Mouse (Mus musculus) hindbrain, embryonic 16.5 days (tissue): ENCODE data around the gene Xkr8. TPM values are rescaled to one million over a fixed set of nuclear protein-coding genes. Genes with fewer than 3 reads are reported as not detected.
A peak's percentile ranks its signal among the peaks of the same experiment; 100 is the strongest.
"Not testable (repeated sequence)": the region's sequence is repeated elsewhere in the genome, so short reads cannot be mapped to it uniquely, and the experiment has no call there.

Experiments
- ATAC-seq: fragments of 200-750 bp; cut with Nextera tagmentation; 2 replicates; pipeline ENCODE4 v1.8.0; 2017; ENCODE audit warnings: moderate TSS enrichment, moderate library complexity
- H3K27ac ChIP-seq: fragments of 300-500 bp; sonication (generic); 2 replicates; pipeline ENCODE4 v1.5.1; 2014; ENCODE audit warnings: low read depth, mild to moderate bottlenecking, control low read depth, low read length, moderate library complexity
- H3K27me3 ChIP-seq: fragments of 300-500 bp; sonication (generic); replicated peaks from 2 replicates; pipeline ENCODE4 v1.6.1; 2014; ENCODE audit warnings: low read length; ENCODE audit not compliant: control insufficient read depth, insufficient read depth
- H3K36me3 ChIP-seq: fragments of 300-500 bp; sonication (generic); 2 replicates; pipeline ENCODE4 v1.6.1; 2014; ENCODE audit warnings: mild to moderate bottlenecking, low read length, moderate library complexity, mixed read lengths; ENCODE audit not compliant: control insufficient read depth, insufficient read depth
- H3K4me1 ChIP-seq: fragments of 300-500 bp; sonication (generic); 2 replicates; pipeline ENCODE4 v1.6.1; 2014; ENCODE audit warnings: low read depth, low read length; ENCODE audit not compliant: control insufficient read depth, insufficient read depth
- H3K4me2 ChIP-seq: fragments of 300-500 bp; sonication (generic); 2 replicates; pipeline ENCODE4 v1.6.1; 2014; ENCODE audit warnings: mild to moderate bottlenecking, low read length, control low read depth, moderate library complexity
- H3K4me3 ChIP-seq: fragments of 300-500 bp; sonication (generic); 2 replicates; pipeline ENCODE4 v1.5.1; 2014; ENCODE audit warnings: mild to moderate bottlenecking, low read length, control low read depth, moderate library complexity
- H3K9ac ChIP-seq: fragments of 300-500 bp; sonication (generic); 2 replicates; pipeline ENCODE4 v1.6.1; 2014; ENCODE audit warnings: low read depth, mild to moderate bottlenecking, control low read depth, low read length, moderate library complexity
- H3K9me3 ChIP-seq: fragments of 300-500 bp; sonication (generic); 2 replicates; pipeline ENCODE4 v1.6.1; 2014; ENCODE audit warnings: mild to moderate bottlenecking, low read length, moderate library complexity; ENCODE audit not compliant: control insufficient read depth
- WGBS: fragments of 180-500 bp; shearing (Covaris S2); extraction: QIAGEN DNeasy Blood & Tissue Kit; methylation state at CpG from one replicate; pipeline ENCODE4 v1.1.7; 2014; 5-methylcytosine and 5-hydroxymethylcytosine counted together
- polyA plus RNA-seq: library from polyadenylated mRNA; unstranded; fragments of >200 nt; fragmentation: Nextera tagmentation; extraction: Ambion mirVana; gene quantifications from 2 replicates; pipeline ENCODE4 v1.2.1, GENCODE M21; 2015

The Xkr8 gene
- 6.2 and 6.4 TPM in 2 replicates for polyA plus RNA-seq

GRCm38 (mm10) chr4:132732148-132732684 is at the start of gene Xkr8:
Gene Xkr8, minus strand, starts transcription at chr4:132732546.
- Histone ChIP-seq H3K36me3 (peaks cover 6% of the 10 kb centered on the region), H3K27me3 (no peaks in the 10 kb centered on the region), H3K4me2 (peak within 1 kb of the TSS; percentile 89), H3K4me3 (peak within 1 kb of the TSS; percentile 68), H3K27ac (peak within 1 kb of the TSS; percentile 66; the same call in 1 of the 2 replicates), H3K9ac (peak within 1 kb of the TSS; percentile 76), H3K9me3 (no peaks in the 10 kb centered on the region), H3K4me1 (peaks cover 7% of the 10 kb centered on the region)
- ATAC-seq, result peak; percentile 98
- WGBS, result 3% methylated on average over 33 of the region's 34 CpGs

- H3K4me2 ChIP-seq, result no peak overlapping the region
- no peaks in the 10 kb centered on the region for H3K4me1 ChIP-seq
- no peak overlapping the region for H3K27ac ChIP-seq
- WGBS, result 94% methylated on average over 4 of the region's 4 CpGs
- no peak overlapping the region for H3K9ac ChIP-seq
- H3K27me3 ChIP-seq, result no peaks in the 10 kb centered on the region
- peaks cover 25% of the 10 kb centered on the region for H3K36me3 ChIP-seq
- no peak overlapping the region for H3K4me3 ChIP-seq
- no peak for ATAC-seq
- no peaks in the 10 kb centered on the region for H3K9me3 ChIP-seq
These were observed 47.9 kb upstream of the Xkr8 start for GRCm38 (mm10) chr4:132780288-132780687.

- no peaks in the 10 kb centered on the region for H3K27me3 ChIP-seq
- H3K27ac ChIP-seq, result no peak overlapping the region
- H3K4me1 ChIP-seq, result no peaks in the 10 kb centered on the region
- ATAC-seq, result no peak
- H3K9ac ChIP-seq, result no peak overlapping the region
- no peaks in the 10 kb centered on the region for H3K9me3 ChIP-seq
- H3K36me3 ChIP-seq, result peaks cover 31% of the 10 kb centered on the region
- 88% methylated on average over 6 of the region's 6 CpGs for WGBS
- H3K4me2 ChIP-seq, result no peak overlapping the region
- H3K4me3 ChIP-seq, result no peak overlapping the region
These were observed 46.3 kb upstream of the Xkr8 start for GRCm38 (mm10) chr4:132778562-132779201.

- 92% methylated on average over 5 of the region's 5 CpGs for WGBS
- H3K9me3 ChIP-seq, result no peaks in the 10 kb centered on the region
These were observed 44.4 kb upstream of the Xkr8 start for GRCm38 (mm10) chr4:132776764-132777163.

GRCm38 (mm10) chr4:132774905-132775304 is 42.6 kb upstream of the Xkr8 start:
- Histone ChIP-seq H3K4me1 (no peaks in the 10 kb centered on the region), H3K36me3 (peaks cover 39% of the 10 kb centered on the region), H3K4me2 (no peak overlapping the region), H3K9ac (no peak overlapping the region), H3K27me3 (no peaks in the 10 kb centered on the region), H3K4me3 (no peak overlapping the region), H3K9me3 (no peaks in the 10 kb centered on the region), H3K27ac (no peak overlapping the region)
- WGBS, result 91% methylated on average over 3 of the region's 3 CpGs
- ATAC-seq, result no peak

More at GRCm38 (mm10) chr4:132776764-132777163, 44.4 kb upstream of the Xkr8 start:
- Histone ChIP-seq H3K4me2 (no peak overlapping the region), H3K27me3 (no peaks in the 10 kb centered on the region), H3K27ac (no peak overlapping the region), H3K4me3 (no peak overlapping the region), H3K4me1 (no peaks in the 10 kb centered on the region), H3K9ac (no peak overlapping the region), H3K36me3 (peaks cover 39% of the 10 kb centered on the region)
- ATAC-seq, result no peak

- Histone ChIP-seq H3K27ac (no peak overlapping the region), H3K27me3 (no peaks in the 10 kb centered on the region), H3K36me3 (peaks cover 23% of the 10 kb centered on the region), H3K4me1 (peaks cover 7% of the 10 kb centered on the region), H3K4me3 (no peak overlapping the region), H3K9me3 (no peaks in the 10 kb centered on the region), H3K9ac (no peak overlapping the region), H3K4me2 (no peak overlapping the region)
- ATAC-seq, result no peak
- 92% methylated on average over 9 of the region's 9 CpGs for WGBS
These were observed 39.4 kb upstream of the Xkr8 start for GRCm38 (mm10) chr4:132771776-132772175.

GRCm38 (mm10) chr4:132767914-132768876 is 35.8 kb upstream of the Xkr8 start, which contains the start of gene Rpa2:
Gene Rpa2, plus strand, starts transcription at chr4:132768332.
- peak; percentile 99 for ATAC-seq
- H3K9ac ChIP-seq, result peak within 1 kb of the TSS; percentile 71
- H3K4me2 ChIP-seq, result peak within 1 kb of the TSS; percentile 89
- H3K9me3 ChIP-seq, result no peaks in the 10 kb centered on the region
- H3K36me3 ChIP-seq, result peaks cover 6% of the 10 kb centered on the region; the same call in 1 of the 2 replicates
- WGBS, result under 1% methylated on average over 56 of the region's 71 CpGs
- peak within 1 kb of the TSS; percentile 40; the same call in 1 of the 2 replicates for H3K27ac ChIP-seq
- H3K27me3 ChIP-seq, result no peaks in the 10 kb centered on the region
- H3K4me3 ChIP-seq, result peak within 1 kb of the TSS; percentile 86
- H3K4me1 ChIP-seq, result peaks cover 7% of the 10 kb centered on the region

GRCm38 (mm10) chr4:132763125-132763524 is 30.8 kb upstream of the Xkr8 start:
- not testable (repeated sequence) for H3K36me3 ChIP-seq, H3K9me3 ChIP-seq, H3K27ac ChIP-seq, ATAC-seq, H3K4me1 ChIP-seq, H3K4me2 ChIP-seq, H3K27me3 ChIP-seq, H3K9ac ChIP-seq, H3K4me3 ChIP-seq
- WGBS, result 82% methylated on average over 3 of the region's 3 CpGs

- no peak overlapping the region for H3K4me3 ChIP-seq
- WGBS, result 73% methylated on average over 6 of the region's 6 CpGs
These were observed 30.3 kb upstream of the Xkr8 start for GRCm38 (mm10) chr4:132762602-132763001.

More at GRCm38 (mm10) chr4:132762602-132763001, 30.3 kb upstream of the Xkr8 start:
- Histone ChIP-seq H3K4me2 (no peak overlapping the region), H3K4me1 (no peaks in the 10 kb centered on the region), H3K9me3 (no peaks in the 10 kb centered on the region), H3K9ac (no peak overlapping the region), H3K27ac (no peak overlapping the region), H3K27me3 (0 out of 2 replicates have a peak, but pooled peaks cover under 1% of the 10 kb centered on the region), H3K36me3 (no peaks in the 10 kb centered on the region)
- ATAC-seq, result no peak
